Mouse (Mus musculus) right cerebral cortex, adult 18-20 months (tissue): Measurements from ENCODE around the gene Baz2b.
"Not testable (repeated sequence)": the region's sequence is repeated elsewhere in the genome, so short reads cannot be mapped to it uniquely, and the experiment has no call there.

ENCODE experiments used
- DNase-seq: peaks from one replicate; pipeline ENCODE4 v3.0.0; 2022; ENCODE audit warnings: mixed read lengths

The Baz2b gene

DNA sequence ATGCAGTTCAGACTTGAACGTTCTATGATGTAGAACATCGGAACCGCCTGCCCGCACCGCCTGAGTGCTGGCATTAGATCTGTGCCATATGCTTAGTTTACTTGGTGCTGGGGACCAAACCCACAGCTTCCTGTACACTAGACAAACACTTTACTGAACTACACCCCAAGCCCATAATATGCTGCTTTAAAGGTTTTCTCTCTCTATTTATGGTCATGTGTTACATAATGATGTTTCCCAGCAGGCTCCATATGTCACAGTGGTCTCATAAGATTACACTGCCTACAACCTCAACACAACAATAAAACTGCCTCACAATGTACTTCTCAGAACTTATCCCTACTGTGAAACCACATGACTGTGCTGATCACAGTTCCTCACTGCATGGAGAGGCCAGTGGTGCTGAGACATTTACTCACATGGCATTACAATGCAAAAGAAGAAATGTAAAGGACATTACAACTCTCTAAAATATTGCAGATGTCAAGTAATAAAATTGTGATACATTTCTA is 9.5 kb downstream of the Baz2b start:
- DNase-seq: no peak

GRCm38 (mm10) chr2:60196841-60197240 is 12.8 kb downstream of the Baz2b start:
- no peak for DNase-seq

DNA sequence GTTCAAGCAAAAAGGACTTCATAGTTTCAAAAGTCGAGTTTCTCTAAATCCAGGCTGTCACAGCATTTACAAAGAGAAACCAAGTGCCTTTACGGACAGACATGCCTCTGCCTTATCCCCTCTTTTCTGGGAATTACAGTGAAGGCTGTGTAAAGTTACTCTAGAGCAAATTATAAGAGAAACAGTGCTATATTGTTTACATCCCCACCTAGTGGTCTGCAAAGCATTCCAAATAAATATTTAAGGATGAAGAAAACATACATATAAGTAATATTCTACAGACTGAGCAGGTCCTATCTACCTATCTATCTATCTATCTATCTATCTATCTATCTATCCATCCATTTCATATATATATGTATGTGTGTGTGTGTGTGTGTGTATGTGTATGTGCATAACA is 27.9 kb downstream of the Baz2b start:
- DNase-seq: no peak

DNA sequence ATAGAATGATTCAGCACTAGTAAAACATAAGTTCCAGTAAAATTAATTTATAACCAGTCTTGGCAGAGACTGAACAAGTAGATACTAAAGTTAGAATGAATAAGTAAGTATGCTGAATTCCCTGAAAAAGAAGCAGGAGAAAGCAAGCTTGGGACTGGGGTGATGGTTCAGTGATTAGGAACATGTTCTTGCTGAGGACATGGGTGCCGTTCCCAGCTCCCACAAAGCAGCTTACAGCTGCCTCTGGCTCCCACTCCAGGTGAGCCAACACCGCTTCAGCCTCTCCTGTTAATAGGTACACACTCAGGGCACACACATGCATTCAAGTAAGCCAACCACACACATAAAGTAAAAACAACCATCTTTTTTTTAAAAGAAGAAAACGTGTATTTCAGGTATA is 32.1 kb downstream of the Baz2b start:
- no peak for DNase-seq

DNA sequence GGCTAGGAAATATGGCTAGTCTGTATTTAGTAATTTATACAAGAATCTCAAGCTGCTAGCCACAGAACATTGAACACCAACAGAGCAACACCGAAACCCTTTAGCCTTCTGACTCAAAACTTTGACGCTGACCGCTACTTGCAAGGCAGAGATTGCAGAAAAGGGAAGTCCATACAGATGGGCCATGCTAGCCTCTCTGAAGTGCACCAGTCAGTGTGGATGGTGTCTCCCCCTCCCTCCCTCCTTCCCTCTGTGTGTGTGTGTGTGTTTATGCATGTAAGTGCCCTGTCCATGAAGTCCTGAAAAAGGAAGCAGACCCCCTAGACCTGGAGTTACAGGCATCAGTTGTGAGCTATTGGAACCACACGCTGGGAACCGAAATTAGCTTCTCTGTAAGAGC is 33.6 kb downstream of the Baz2b start:
- no peak for DNase-seq

DNA sequence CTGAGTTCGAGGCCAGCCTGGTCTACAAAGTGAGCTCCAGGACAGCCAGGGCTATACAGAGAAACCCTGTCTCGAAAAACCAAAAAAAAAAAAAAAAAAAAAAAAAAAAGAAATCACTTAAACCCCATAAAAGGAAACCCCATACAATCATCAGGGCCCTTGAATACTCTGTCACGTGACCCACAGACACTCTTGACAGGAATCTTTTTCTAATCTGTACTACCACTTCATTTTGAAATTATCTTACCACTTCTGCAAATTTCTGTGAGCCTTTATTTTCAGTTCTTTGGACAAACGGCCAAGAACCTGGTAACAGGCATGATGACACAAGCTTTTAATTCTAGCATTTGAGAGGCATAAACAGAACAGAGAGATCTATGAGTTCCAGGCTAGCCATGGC is 34.6 kb downstream of the Baz2b start:
- DNase-seq: no peak

DNA sequence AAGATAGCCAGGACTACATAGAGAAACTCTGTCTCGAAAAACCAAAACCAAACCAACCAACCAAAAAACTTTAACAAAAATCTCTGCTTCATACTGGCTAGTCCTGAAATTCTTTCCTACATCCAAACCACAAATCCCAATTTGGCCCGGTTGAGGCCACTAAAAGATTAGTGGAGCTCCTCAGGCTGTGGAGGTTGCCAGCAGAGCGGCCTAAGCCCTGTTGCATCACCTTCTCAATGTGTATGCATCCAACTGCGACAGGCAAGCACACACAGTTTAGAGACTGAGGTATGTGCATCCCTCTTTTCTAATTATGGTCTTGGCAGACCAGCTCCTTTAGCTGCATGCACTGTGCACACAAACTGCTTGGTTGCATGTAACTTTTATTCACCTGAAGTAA is 36.0 kb downstream of the Baz2b start:
- DNase-seq: no peak

DNA sequence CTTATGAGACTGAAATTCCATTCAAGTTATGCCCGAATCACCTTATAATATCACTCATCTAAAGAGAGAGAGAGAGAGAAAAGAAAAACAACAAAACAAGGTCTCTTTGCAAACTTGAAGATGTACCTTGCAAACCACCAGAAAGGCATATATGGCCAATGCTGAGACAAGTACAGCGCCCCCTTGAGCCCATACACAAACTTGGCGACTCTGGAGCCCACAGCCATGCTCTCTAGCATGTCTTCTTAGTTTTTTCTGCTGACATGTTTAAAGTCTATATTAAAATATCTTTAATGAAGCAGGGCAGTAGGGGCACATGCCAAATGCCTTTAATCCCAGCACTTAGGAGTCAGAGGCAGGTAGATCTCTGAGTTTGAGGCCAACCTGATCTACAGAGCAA is 36.4 kb downstream of the Baz2b start:
- no peak for DNase-seq

GRCm38 (mm10) chr2:60172531-60172914 is 37.1 kb downstream of the Baz2b start:
- DNase-seq: no peak

DNA sequence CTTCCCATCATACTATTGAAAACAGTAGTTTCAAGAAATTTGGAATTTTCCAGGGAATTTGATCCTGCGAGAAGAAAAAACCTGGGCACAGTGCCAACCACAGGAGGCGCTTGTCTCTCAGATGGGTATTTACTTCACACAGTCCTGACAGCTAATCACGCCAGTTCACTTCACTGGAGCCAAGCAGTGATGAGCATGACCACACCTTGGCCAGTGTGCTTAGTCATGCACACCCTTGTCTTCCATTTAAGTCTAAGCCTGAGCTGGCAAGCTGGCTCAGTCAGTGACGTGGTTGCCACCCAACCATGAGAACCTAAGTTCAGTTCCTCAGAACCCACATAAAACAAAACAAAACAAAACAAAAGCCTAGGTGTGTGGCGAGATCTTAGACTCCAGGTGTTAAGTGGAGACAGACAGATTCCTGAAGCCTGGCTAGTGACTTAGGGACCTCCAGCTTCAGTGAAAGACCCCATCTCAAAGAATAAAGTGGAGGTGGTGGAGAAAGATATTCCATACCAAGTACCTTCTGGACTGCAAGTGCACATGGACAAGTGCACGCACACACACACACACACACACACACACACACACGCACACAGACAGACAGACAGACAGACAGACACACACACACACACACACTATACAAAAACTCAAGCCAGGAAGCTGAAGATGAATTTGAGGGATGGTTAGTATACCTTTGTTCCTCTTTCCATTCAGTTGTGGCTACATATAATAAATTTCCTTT is 37.7 kb downstream of the Baz2b start:
- DNase-seq: peak; percentile 8

- no peak for DNase-seq
These were observed 42.8 kb downstream of the Baz2b start for GRCm38 (mm10) chr2:60166878-60167277.

GRCm38 (mm10) chr2:60165679-60166078 is 44.0 kb downstream of the Baz2b start:
- DNase-seq: no peak

GRCm38 (mm10) chr2:60163744-60164143 is 45.9 kb downstream of the Baz2b start:
- no peak for DNase-seq

DNA sequence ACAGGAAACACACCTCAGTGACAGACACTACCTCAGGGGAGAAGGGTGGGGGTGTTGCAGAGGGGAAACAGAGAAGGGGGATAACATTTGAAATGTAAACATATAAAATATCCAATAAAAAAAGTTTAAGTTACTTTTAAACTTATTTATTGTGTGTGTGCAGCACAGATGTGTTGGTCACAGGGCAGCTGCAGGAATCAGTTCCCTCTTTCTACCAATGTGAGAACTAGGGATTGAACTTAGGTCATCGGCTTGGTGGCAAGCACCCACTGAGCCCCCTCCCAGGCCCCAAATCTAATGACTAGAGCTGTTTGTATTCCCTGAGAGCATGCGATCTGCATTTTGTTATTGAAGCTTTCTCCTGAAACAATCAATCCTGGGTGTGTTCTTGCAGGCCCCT is 57.2 kb downstream of the Baz2b start:
- DNase-seq: no peak

DNA sequence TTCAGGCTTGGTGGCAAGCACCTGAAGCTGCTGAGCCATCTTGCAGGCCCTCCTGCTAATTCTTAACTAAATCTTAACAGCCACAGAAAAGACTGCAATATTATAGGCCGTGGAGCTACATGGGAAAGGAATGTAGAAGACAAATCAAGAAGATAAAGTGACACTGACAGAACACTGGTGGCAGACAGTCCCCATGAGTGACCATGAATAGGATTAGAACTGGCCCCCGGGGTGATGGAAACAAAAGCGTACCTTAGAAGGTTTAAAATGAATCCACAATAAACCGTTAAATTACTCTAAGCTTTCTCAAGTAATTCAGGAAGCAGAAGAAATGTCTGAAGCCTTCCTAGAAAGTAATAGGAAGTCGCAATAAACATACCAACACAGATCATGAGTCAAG is 61.0 kb downstream of the Baz2b start:
- DNase-seq: no peak

DNA sequence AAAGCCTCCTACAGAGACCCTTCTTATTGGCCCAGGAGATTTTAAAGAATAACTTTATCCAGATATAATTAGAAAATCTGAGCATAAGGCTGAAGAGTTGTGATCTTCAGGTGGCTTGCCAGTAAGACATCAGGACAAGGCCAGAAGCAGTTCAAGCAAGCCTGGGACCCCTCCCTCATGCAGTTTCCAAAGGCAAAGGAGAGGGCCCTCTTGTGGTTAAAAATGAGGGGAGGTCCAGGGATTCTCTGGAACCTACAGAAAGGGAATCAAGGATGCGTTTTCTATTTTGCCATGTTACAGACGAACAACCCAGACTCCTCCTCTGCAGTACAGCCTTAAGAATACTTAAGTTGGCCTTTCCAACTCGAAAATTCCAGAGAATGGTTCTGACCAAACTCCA is 62.2 kb downstream of the Baz2b start:
- DNase-seq: no peak

DNA sequence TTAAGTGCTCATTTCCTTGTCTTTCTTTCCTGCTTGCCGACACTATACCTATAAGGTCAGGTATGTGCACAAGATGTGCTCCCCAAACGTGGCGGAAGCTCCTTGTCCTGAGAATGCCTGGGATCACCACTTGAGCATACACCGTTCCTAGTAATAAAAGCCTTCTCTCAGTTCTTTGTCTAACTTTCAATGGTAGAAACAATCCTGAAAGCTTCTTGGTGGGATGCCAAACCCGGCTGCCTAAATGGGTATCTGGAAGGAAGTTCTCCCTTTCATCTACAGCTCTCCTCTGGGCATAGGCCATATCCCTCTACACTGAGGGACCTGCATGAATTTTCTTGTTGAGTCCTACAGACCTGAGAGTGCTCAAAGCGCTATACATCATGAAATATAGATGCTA is 63.9 kb downstream of the Baz2b start:
- DNase-seq: peak; percentile 24

DNA sequence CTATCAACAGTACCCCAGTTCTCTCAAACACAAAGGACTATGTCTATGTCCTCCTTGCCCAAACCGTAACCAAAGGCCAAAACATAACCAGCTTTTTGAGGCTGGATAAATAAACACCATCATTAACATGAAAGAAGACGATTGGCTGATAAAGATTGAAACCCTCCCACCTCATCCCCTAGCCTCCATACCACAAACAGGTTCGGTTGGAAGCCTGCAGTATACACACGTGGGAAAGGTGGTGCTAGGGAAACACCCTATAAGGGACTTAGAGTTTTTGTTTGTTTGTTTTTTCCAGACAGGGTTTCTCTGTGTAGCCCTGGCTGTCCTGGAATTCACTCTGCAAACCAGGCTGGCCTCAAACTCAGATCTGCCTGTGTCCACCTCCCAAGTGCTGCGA is 66.3 kb downstream of the Baz2b start:
- DNase-seq: no peak

- DNase-seq: no peak
These were observed 67.4 kb downstream of the Baz2b start for GRCm38 (mm10) chr2:60142281-60142680.

DNA sequence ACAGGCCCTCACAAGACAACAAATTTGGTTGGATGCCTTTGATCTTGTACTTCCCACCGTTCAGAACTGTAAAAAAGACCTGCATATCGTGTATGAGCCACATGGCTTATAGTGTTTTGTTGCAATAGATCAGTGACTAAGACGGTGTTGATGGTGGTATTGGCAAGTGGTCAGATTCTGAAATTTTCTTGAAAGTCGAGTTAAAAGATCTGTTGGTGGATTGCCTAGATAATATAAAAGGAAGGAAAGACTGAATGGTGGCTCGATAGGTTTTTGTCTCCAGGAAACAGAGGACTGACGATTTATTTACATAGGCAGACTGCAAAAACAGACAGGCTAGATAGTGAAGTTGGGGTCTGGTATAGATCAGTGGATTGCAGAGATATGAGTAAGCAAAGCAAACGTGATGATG is 70.9 kb downstream of the Baz2b start:
- DNase-seq: no peak

DNA sequence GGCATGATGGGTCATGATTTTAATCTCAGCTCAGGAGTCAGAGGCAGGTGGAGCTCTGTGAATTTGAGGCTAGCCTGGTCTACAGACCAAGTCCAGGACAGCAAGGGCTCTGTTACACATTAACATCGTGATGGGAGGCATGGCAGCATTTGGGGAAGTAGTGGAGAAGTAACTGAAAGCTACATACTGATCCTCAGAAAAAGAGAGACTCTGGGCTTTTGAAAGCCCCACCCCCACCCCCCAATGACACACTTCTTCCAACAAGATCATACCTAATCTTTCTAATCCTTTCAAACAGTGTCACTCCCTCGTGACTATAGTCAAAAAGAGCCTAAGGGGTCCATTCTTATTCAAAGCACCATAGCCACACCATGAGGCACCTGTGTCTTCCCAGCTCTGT is 73.8 kb downstream of the Baz2b start:
- no peak for DNase-seq

- not testable (repeated sequence) for DNase-seq
These were observed 74.7 kb downstream of the Baz2b start for GRCm38 (mm10) chr2:60134958-60135357.

DNA sequence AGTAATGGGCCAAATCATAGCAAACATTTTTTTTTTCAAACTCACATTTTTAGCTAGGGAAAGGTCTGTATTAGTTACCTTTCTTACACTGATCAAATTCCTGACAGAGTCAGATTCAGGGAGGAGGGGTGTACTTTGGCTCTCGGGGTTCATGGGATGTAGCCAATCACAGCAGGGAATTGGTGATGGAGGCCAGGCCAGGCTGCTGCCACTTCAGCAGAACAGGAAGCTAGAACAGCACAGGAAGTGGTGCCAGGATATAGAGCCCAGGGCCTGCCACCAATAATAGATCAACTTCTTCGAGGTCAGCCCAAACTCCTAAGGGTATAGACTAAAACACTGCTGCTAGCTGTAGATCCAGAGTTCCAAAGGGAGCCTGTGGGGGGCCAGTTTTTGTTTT is 76.6 kb downstream of the Baz2b start:
- no peak for DNase-seq

DNA sequence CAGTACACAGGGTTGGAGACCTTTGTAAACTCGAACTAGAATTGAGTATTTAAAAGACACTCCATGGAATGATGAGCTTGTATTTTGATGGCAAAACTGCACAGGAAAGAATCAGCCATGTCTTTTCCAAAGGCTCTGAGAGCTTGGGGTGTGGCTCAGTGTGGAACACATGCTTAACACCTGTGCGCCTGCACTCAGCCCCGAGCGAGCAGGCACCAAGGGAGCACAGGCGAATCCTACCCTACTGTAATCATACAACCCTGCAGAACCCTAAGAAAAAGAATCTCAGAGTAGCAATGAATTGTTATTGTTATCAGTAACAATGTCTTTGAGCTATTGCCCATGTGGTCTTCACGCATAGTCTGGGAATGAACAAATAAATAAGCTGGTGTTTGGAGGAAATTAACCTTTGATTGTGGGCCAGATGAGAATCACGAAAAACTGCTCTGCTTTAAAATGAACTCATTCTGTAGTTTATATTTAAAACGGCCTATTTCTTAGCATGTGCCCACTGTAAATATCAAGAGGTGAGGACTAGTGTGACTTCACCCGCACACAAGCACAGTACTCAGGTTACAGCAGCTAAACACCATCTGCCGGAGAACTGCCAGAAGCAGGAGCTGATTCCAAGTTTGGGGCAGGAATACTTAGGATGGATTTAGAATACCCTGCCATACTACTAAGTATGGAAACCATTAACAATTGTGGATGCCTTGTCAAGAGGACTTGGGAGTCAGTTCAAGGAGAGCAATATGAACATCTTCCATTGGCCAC is 77.2 kb downstream of the Baz2b start:
- DNase-seq: no peak
